Mouse (Mus musculus) cortical plate, adult 2 months (tissue): ENCODE results near the gene Arl5c.

ENCODE experiments used
- CTCF ChIP-seq: fragments of 200-500 bp; IDR thresholded peaks from 2 replicates; pipeline ENCODE4 v1.5.1; 2011; ENCODE audit warnings: mild to moderate bottlenecking, control low read depth, low read length; ENCODE audit not compliant: insufficient read depth; ENCODE audit errors: extremely low read depth
- POLR2A ChIP-seq: fragments of 200-500 bp; IDR thresholded peaks from 2 replicates; pipeline ENCODE4 v1.6.1; 2011; ENCODE audit warnings: mild to moderate bottlenecking, low read length, control low read depth; ENCODE audit not compliant: insufficient read depth; ENCODE audit errors: extremely low read depth

DNA sequence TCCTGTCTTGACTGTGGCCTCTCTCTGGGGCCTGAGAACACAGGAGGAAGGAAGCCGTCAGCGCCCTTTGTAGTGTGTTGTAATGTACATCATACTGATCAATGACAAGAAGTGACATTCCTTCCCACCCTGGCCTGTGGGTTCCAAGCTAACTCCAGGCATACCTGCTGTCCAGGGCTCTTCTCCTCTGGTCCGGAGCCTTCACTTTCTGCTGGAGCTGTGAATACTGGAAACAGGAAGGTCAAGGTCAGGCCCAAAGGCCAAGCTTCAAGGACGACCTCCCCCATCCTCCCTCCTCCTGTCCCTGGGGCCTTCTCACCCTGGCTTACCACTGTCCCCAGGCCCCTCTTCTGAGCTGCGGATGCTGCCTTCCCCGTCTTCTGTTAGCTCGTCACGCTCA is 45.0 kb upstream of the Arl5c start:
- TF ChIP-seq POLR2A (no peak), CTCF (no peak)
